Mouse (Mus musculus) neural tube, postnatal 0 days (tissue): ENCODE data around the gene Ftl1-ps1. TPM values are rescaled to one million over a fixed set of nuclear protein-coding genes. Genes with fewer than 3 reads are reported as not detected.

Experiments
- microRNA counts: library from miRNA; unstranded; fragments of <30 nt; microRNA quantifications from one replicate; lab custom pipeline; 2015
- microRNA-seq: library from miRNA; unstranded; fragments of <30 nt; microRNA quantifications from one replicate; pipeline ENCODE4, GENCODE M21; 2016
- polyA plus RNA-seq: library from polyadenylated mRNA; unstranded; fragments of >200 nt; fragmentation: Nextera tagmentation; extraction: Ambion mirVana; gene quantifications from 2 replicates; pipeline ENCODE4 v1.2.1, GENCODE M21; 2015

Ftl1-ps1 gene
- polyA plus RNA-seq, result 83.5 and 85.5 TPM in 2 replicates

DNA sequence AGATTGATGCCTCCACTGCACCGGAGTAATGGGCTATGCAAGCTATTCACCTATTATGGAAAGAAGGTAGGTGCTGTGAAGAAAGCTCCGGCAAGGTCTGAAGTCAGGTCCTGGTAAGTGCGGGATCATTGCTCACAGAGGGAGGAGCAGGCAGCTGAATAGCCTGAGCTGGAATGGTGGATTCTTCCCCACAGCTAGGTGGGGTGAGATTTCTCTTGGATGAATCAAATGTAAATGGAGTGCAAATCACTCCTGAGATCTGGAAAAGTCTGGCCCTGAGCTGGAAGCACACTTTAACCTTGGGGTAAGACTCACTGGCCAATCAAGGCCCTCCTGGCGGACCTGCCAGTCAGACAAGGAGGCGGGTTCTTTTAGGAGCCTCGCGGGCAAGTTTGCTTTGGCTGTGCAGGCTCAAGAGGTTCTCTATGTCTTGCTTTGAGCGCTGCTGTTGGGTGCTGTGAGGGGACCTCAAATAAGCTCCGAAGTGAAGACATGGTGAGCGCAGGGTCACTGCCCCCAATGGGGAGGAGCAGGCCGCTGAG, at the start of gene Ftl1-ps1:
TSS of gene Ftl1-ps1 (plus strand) at position 397 of the 542 bp plus-strand sequence.

DNA sequence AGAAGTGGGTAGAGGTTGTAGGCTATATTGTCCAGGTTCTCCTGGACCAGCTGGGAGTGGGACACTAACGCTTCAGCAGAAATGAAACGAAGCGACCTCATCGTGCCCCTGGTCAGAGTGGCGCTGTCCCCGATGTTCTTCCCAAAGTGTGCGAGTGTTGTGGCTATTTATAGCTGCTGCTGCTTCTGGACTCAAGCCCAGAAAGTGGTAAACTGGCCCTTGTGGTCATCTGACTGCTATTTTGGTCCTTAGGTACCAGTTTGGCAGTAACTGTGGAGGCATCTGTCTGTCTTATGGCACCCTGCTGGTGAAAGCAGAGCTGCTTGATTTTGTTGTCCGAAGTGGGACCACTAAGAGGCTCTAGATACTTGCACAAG, 35.6 kb upstream of the Ftl1-ps1 start, which contains the start of gene Lrrc14b:
TSS of gene Lrrc14b (minus strand) at position 147 of the 377 bp plus-strand sequence.

GRCm38 (mm10) chr13:74390371-74390990, 9.0 kb upstream of the Ftl1-ps1 start, which contains the start of gene Zfp72:
Gene Zfp72, minus strand, starts transcription at chr13:74390836.

MicroRNA genes within 50 kb of the gene (microRNA counts, 519-probe panel; counts per million panel counts)
- 40.5 counts per million for microRNA mmu-miR-692 (lab: Ali Mortazavi, UCI)

Small RNAs within 50 kb of the gene (microRNA-seq; reads per million reads assigned to microRNA genes)
- not detected for gene Mir692-3

Other genes with a start within 250 kb of the Ftl1-ps1 start
- 103 and 106 TPM in 2 replicates for gene Exoc3, start 191.0 kb upstream of the Ftl1-ps1 start, polyA plus RNA-seq
- 0.19 and 0.27 TPM in 2 replicates for gene Ahrr, start 107.4 kb upstream of the Ftl1-ps1 start, polyA plus RNA-seq
- 126 and 133 TPM in 2 replicates for gene Pdcd6, start 82.1 kb upstream of the Ftl1-ps1 start, polyA plus RNA-seq
- 227 and 241 TPM in 2 replicates for gene Sdha, start 49.4 kb upstream of the Ftl1-ps1 start, polyA plus RNA-seq
- gene Ccdc127, start 49.4 kb upstream of the Ftl1-ps1 start, polyA plus RNA-seq, result 42.8 and 47.8 TPM in 2 replicates
- not detected in 2 replicates for gene Lrrc14b, start 35.7 kb upstream of the Ftl1-ps1 start, polyA plus RNA-seq
- 4.6 and 6.7 TPM in 2 replicates for gene Zfp72, start 8.9 kb upstream of the Ftl1-ps1 start, polyA plus RNA-seq
- 15.7 and 16.3 TPM in 2 replicates for gene Zfp825, start 94.3 kb downstream of the Ftl1-ps1 start, polyA plus RNA-seq
- gene Erap1, start 239.9 kb downstream of the Ftl1-ps1 start, polyA plus RNA-seq, result 7.0 and 10.8 TPM in 2 replicates